Mouse (Mus musculus) kidney, postnatal 4 days (tissue): ENCODE data around the gene Fn3k.

Experiments
- DNase-seq, 2 experiments: peaks; one replicate each; pipeline ENCODE4 v3.0.0; 2021; ENCODE audit warnings: mixed read lengths in 2 of 2

The Fn3k gene

DNA sequence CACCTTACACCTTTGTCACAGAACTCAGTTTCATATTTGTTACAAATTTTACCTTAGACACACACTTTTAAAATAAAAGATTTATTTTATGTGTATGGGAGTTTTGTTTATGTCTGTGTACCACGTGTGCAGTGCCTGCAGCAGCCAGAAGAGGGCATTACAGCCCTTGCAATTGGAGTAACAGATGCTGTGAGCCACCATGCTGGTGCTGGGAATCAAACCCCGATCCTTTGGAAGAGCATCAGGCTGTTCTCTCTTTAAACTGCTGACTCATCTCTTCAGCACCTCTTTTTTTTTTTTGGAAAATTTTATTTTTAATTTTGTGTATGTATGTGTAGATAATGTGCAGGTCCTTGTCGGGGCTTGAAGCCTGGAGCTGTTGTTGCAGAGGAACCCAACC lies 23.2 kb downstream of the Fn3k start:
- DNase-seq, result no peak

DNA sequence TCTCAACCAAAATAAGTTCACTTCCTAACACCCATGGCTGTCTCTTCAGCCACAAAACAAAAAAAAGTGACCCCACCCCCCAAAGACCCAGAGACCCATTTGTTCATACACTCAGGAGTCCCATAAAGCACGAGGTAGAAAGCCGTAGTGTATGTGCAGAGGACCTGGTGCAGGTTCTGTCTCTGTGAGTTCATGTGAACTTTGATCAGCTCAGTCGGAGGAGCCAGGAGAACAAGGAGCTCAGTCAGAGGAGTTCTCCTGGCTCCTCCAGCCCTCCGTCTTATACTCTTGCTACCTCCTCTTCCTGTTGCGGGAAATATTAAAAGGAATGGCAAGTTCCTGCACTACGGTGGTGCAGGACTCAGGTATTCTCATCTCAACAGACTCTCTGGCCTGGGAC lies 32.7 kb downstream of the Fn3k start:
- no peak for DNase-seq

DNA sequence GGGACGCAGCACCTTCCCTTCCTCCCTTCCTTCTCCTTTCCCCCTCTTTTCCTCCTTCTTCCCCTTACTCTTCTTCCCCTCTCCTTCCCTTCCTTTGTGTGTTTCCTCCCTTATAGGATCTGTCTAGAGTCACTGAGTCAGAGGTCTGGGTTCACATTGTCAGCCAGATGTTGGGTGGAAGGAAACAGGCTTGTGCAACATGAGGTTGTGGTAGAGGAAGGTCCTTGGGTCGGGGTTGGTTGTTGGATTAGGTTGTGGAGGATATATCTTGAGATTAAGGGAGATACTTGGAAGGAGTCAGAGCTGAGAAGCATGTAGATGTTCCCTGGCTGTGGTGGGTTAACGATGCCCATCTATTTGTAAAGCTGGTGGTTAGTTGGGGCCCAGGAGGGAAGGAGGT lies 40.1 kb downstream of the Fn3k start:
- DNase-seq, result no peak

DNA sequence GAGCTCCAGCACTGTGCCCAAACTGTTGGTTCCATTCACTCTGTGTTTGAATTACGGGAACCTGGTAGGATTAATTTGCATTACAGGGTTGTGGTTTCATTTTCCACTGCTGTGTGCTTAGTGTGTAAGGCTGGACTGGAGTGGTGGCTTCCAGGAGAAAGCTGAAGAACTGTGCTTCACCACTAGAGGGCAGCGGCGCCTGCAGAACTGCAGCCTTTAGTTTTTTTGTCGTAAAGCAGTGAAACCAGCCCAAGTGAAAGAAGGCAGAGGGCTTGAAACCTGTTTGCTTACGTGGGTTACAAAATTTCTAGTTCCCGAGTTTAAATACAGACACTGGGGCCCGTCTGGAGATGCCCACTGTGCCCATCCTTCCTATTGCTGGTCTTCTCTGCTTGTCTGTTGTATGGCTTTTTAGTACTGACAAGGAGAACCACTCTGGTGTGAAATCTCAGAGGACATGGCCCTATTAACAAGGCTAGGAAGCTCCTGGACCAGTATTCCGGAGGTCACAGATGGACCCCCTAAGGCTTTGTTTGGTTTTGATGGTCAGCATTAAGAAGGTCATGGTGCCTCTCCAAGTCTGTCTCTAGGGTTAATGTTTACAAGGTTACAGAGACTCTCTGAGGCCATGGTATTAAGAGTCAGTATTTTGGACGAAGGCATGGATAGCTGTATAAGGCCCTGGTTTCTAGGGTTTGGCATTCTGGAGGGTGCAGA lies 41.1 kb downstream of the Fn3k start:
- DNase-seq, result peak; percentile 86 to 89

DNA sequence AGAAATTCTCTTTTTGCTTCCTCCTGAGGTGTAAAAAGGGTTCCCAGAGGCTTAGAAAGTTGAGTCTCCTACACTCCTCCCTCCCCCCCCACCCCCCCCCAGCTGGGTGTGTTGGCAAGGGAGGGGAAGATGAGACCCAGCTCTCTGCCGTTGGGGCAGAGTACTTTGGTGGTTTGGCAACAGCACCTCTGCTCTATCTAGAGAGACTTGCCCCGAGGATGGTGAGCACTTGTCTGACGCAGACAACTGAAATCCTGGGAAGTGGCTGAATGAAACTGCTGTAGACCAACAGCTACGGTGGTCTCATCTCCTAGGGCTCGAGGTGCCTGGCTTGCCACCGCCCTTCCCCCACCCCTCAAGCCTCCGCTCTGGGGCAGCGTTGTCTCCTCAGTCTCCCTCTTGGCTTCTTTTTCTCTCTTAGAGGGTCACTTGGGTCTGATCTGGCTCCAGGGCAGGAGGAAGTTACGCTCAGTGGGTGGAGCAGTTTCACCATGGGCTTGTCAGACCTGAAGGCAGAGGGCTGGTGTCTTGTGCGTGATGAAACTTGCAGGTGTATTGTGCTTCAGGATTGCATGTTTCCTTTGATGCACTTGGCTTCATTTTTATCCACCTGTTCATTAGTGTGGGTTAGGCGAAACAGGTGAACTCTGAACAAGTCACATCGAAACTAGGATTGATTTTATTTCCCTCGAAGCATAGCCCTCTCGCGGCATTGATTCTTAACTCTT lies 44.9 kb downstream of the Fn3k start:
- no peak for DNase-seq

DNA sequence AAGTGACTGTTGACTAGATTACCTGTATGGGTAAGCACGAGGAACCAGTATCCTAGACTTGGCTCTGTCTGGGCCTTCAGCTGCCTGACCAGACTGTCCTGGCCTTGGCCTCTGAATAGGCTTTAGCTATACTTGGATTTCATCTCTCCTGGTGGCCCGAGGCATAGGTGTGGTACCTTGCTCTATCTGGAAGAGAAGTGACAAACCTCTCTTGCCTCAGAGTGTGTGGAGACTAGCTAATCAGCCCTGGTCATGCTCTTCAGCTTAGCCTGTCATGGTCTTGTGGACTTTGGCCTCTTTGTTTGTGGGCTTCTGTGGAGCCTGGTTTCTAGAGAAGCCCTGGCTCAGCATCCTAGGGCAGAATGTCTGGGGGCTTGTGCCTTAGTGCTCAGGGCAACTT lies 46.4 kb downstream of the Fn3k start:
- no peak for DNase-seq

DNA sequence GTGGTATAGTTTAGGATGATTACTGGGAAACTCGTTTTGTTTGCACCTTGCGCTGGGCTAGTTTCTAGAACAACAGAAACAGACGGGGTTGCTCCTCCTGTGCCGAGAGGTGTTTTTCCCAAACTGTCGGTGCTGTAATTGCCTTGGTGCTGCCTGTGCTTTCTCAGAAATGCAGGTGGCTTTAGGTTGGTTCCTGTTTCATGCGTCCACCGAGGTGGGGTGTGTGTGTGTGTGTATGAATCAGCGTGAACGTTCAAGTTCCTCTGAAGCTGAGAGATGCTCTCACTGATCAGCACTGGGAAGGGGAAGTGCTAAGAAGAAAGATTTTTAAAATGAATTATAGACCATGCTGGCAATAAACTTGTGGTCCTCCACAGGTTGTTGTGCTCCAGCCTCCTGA lies 51.2 kb downstream of the Fn3k start:
- no peak for DNase-seq

DNA sequence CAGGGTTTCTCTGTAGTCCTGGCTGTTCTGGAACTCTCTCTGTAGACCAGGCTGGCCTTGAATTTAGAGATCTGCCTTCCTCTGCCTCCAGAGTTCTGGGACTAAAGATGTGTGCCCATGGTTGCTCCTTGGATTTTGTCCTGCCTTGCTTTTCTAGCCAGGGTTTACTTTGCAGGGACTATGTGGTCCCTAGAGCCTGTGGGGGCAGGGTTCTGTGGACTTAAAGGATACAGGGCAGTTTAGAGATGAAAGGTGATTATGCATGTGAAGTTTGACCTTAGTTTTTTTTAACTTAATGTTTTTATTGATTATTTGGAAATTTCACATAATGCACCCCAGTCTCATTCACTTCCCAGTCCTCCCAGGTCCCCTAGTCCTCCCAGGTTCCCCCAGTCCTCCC lies 55.9 kb downstream of the Fn3k start:
- no peak for DNase-seq
